Mouse (Mus musculus): ENCODE data around the gene Ankfy1. TPM values are rescaled to one million over a fixed set of nuclear protein-coding genes. Genes with fewer than 3 reads are reported as not detected.

The Ankfy1 gene
- polyA plus RNA-seq (2014; fragmentation: Nextera tagmentation; extraction: Ambion mirVana): 26.9 and 32.0 TPM in 2 replicates

- Histone ChIP-seq H3K4me1 (ENCODE audit: control insufficient read depth, insufficient read depth, low read length) (peaks cover 6% of the 10 kb centered on the region; the same call in 1 of the 2 replicates), H3K4me2 (ENCODE audit: low read depth, severe bottlenecking) (peak within 1 kb of the TSS; percentile 71), H3K27me3 (ENCODE audit: control insufficient read depth, insufficient read depth, low read length) (no peaks in the 10 kb centered on the region), H3K4me3 (ENCODE audit: low read depth, low read length) (peak within 1 kb of the TSS; percentile 82), H3K36me3 (ENCODE audit: control insufficient read depth, insufficient read depth, low read length) (no peaks in the 10 kb centered on the region), H3K27ac (replicated peaks; ENCODE audit: low read depth, low read length) (peak within 1 kb of the TSS; percentile 56), H3K9me3 (ENCODE audit: control insufficient read depth, low read length) (no peaks in the 10 kb centered on the region), H3K9ac (ENCODE audit: low read length) (peak within 1 kb of the TSS; percentile 87)
- ATAC-seq (ENCODE audit: insufficient number of reproducible peaks, low FRiP score, low TSS enrichment, low read depth) (peak; percentile 96), DNase-seq (ENCODE audit: low spot score) (peak; percentile 98)
- under 1% methylated on average over 56 of the region's 56 CpGs for WGBS
Observed at GRCm38 (mm10) chr11:72689551-72690510, at the start of gene Ankfy1. Gene Ankfy1 (plus strand): TSS chr11:72690006.

GRCm38 (mm10) chr11:72642730-72643129, 47.1 kb upstream of the Ankfy1 start:
- no peaks in the 10 kb centered on the region for H3K4me1 ChIP-seq (ENCODE audit: control insufficient read depth, insufficient read depth, low read length)

DNA sequence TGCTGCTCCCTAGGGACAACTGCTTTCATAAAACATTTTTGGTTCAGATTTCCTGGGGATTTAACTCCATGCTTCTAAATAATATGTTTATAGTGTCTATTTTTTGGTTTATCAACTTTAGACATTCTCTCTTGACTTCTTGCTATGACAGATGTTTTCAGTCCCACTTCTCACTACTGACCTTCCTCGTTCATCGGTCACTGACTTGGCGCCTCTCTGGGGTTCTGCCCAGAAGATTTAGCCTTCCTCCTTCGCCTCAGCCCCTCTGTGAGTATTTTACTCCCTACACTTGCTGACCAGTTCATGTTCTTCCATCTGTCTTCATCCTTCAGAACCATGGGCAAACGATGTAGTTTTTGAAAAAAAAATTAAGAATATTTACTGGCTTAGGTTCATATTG, 44.4 kb upstream of the Ankfy1 start:
- ATAC-seq (ENCODE audit: insufficient number of reproducible peaks, low FRiP score, low TSS enrichment, low read depth): no peak
- no peak for DNase-seq (ENCODE audit: low spot score)
- Histone ChIP-seq H3K36me3 (ENCODE audit: control insufficient read depth, insufficient read depth, low read length) (no peaks in the 10 kb centered on the region), H3K27ac (replicated peaks; ENCODE audit: low read depth, low read length) (no peak overlapping the region), H3K9ac (ENCODE audit: low read length) (no peak overlapping the region), H3K4me1 (ENCODE audit: control insufficient read depth, insufficient read depth, low read length) (no peaks in the 10 kb centered on the region), H3K4me3 (ENCODE audit: low read depth, low read length) (no peak overlapping the region), H3K27me3 (ENCODE audit: control insufficient read depth, insufficient read depth, low read length) (no peaks in the 10 kb centered on the region), H3K4me2 (ENCODE audit: low read depth, severe bottlenecking) (no peak overlapping the region), H3K9me3 (ENCODE audit: control insufficient read depth, low read length) (no peaks in the 10 kb centered on the region)
- WGBS: 91% methylated on average over 5 of the region's 5 CpGs

More at GRCm38 (mm10) chr11:72642730-72643129, 47.1 kb upstream of the Ankfy1 start:
- H3K4me3 ChIP-seq (ENCODE audit: low read depth, low read length): no peak overlapping the region
- no peaks in the 10 kb centered on the region for H3K36me3 ChIP-seq (ENCODE audit: control insufficient read depth, insufficient read depth, low read length)
- no peaks in the 10 kb centered on the region for H3K9me3 ChIP-seq (ENCODE audit: control insufficient read depth, low read length)
- no peaks in the 10 kb centered on the region for H3K27me3 ChIP-seq (ENCODE audit: control insufficient read depth, insufficient read depth, low read length)
- no peak for DNase-seq (ENCODE audit: low spot score)
- H3K9ac ChIP-seq (ENCODE audit: low read length): no peak overlapping the region
- no peak overlapping the region for H3K4me2 ChIP-seq (ENCODE audit: low read depth, severe bottlenecking)
- WGBS: 70% methylated on average over 4 of the region's 4 CpGs
- no peak overlapping the region for H3K27ac ChIP-seq (replicated peaks; ENCODE audit: low read depth, low read length)
- no peak for ATAC-seq (ENCODE audit: insufficient number of reproducible peaks, low FRiP score, low TSS enrichment, low read depth)

DNA sequence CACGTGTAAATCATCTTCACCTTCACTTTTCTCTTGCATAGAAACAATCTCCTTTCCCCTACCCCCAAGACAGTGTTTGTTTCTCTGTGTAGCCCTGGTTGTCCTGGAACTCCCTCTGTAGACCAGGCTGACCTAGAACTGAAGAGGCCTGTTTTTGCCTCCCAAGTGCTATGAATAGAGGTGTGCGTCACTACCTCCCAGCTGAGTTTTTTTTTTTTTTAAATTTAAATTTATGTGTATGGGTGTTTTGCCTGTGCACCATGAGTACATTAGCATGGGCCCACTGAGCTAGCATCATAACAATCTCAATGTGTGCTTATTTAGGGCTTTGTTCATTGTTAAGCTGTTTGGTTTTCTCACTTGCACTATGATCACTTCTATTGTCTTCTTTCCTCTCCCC, 39.5 kb upstream of the Ankfy1 start:
- Histone ChIP-seq H3K4me3 (ENCODE audit: low read depth, low read length) (no peak overlapping the region), H3K9ac (ENCODE audit: low read length) (no peak overlapping the region), H3K27ac (replicated peaks; ENCODE audit: low read depth, low read length) (no peak overlapping the region), H3K4me1 (ENCODE audit: control insufficient read depth, insufficient read depth, low read length) (no peaks in the 10 kb centered on the region), H3K27me3 (ENCODE audit: control insufficient read depth, insufficient read depth, low read length) (no peaks in the 10 kb centered on the region), H3K4me2 (ENCODE audit: low read depth, severe bottlenecking) (no peak overlapping the region), H3K36me3 (ENCODE audit: control insufficient read depth, insufficient read depth, low read length) (no peaks in the 10 kb centered on the region), H3K9me3 (ENCODE audit: control insufficient read depth, low read length) (no peaks in the 10 kb centered on the region)
- no peak for ATAC-seq (ENCODE audit: insufficient number of reproducible peaks, low FRiP score, low TSS enrichment, low read depth)
- WGBS: 83% methylated on average over 2 of the region's 2 CpGs
- no peak for DNase-seq (ENCODE audit: low spot score)

DNA sequence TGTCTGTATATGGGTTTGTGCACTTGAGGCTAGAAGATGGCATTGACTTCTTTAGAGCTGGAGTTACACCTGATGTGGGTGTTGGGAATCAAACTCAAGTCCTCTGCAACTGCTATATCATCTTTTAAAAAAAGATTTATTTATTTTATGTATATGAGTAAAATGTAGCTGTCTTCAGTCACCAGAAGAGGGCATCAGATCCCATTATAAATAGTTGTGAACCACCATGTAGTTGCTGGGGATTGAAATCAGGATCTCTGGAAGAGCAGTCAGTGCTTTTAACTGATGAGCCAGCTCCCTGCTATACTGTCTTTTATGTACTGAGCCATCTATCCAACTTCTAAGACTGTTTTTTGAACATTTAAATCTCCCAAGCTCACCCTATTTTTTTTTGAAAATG, 29.9 kb upstream of the Ankfy1 start:
- H3K27me3 ChIP-seq (ENCODE audit: control insufficient read depth, insufficient read depth, low read length): no peaks in the 10 kb centered on the region
- no peak overlapping the region for H3K27ac ChIP-seq (replicated peaks; ENCODE audit: low read depth, low read length)
- no peaks in the 10 kb centered on the region for H3K36me3 ChIP-seq (ENCODE audit: control insufficient read depth, insufficient read depth, low read length)
- H3K9ac ChIP-seq (ENCODE audit: low read length): no peak overlapping the region
- H3K4me2 ChIP-seq (ENCODE audit: low read depth, severe bottlenecking): no peak overlapping the region
- no peak for DNase-seq (ENCODE audit: low spot score)
- H3K9me3 ChIP-seq (ENCODE audit: control insufficient read depth, low read length): no peaks in the 10 kb centered on the region
- ATAC-seq (ENCODE audit: insufficient number of reproducible peaks, low FRiP score, low TSS enrichment, low read depth): no peak
- no peak overlapping the region for H3K4me3 ChIP-seq (ENCODE audit: low read depth, low read length)
- H3K4me1 ChIP-seq (ENCODE audit: control insufficient read depth, insufficient read depth, low read length): no peaks in the 10 kb centered on the region

DNA sequence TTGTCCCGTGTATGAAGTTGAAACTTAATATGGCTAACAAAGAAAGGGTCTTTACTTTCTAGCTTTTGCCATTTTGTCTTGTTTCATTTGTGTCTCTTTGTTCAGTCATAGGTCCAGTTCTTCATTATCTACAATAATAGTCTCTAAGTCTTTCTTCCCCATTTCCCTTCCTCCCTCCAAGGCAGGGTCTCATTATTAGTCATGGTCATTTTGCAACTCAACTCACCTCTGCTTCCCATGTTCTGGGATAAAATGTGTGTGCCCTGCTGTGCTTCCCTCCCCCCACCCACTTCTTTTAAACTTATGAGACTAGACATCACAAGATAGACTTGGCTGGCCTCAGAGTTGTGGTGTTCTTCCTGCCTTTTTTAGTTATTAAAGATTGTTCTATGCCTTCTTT, 29.4 kb upstream of the Ankfy1 start:
- WGBS: 94% methylated on average over 1 of the region's 1 CpGs
- no peak overlapping the region for H3K27ac ChIP-seq (replicated peaks; ENCODE audit: low read depth, low read length)
- no peaks in the 10 kb centered on the region for H3K27me3 ChIP-seq (ENCODE audit: control insufficient read depth, insufficient read depth, low read length)

GRCm38 (mm10) chr11:72664641-72665040, 25.2 kb upstream of the Ankfy1 start:
- Histone ChIP-seq H3K27ac (replicated peaks; ENCODE audit: low read depth, low read length) (no peak overlapping the region), H3K9me3 (ENCODE audit: control insufficient read depth, low read length) (no peaks in the 10 kb centered on the region), H3K4me3 (ENCODE audit: low read depth, low read length) (no peak overlapping the region), H3K4me2 (ENCODE audit: low read depth, severe bottlenecking) (no peak overlapping the region), H3K27me3 (ENCODE audit: control insufficient read depth, insufficient read depth, low read length) (no peaks in the 10 kb centered on the region), H3K36me3 (ENCODE audit: control insufficient read depth, insufficient read depth, low read length) (no peaks in the 10 kb centered on the region), H3K9ac (ENCODE audit: low read length) (no peak overlapping the region), H3K4me1 (ENCODE audit: control insufficient read depth, insufficient read depth, low read length) (no peaks in the 10 kb centered on the region)
- DNase-seq (ENCODE audit: low spot score): no peak
- ATAC-seq (ENCODE audit: insufficient number of reproducible peaks, low FRiP score, low TSS enrichment, low read depth): no peak
- WGBS: 96% methylated on average over 4 of the region's 4 CpGs

More for the DNA sequence above, 29.4 kb upstream of the Ankfy1 start:
- no peak overlapping the region for H3K4me2 ChIP-seq (ENCODE audit: low read depth, severe bottlenecking)
- H3K9me3 ChIP-seq (ENCODE audit: control insufficient read depth, low read length): no peaks in the 10 kb centered on the region
- no peak overlapping the region for H3K4me3 ChIP-seq (ENCODE audit: low read depth, low read length)
- no peak for ATAC-seq (ENCODE audit: insufficient number of reproducible peaks, low FRiP score, low TSS enrichment, low read depth)
- DNase-seq (ENCODE audit: low spot score): no peak
- H3K4me1 ChIP-seq (ENCODE audit: control insufficient read depth, insufficient read depth, low read length): no peaks in the 10 kb centered on the region
- H3K9ac ChIP-seq (ENCODE audit: low read length): no peak overlapping the region
- no peaks in the 10 kb centered on the region for H3K36me3 ChIP-seq (ENCODE audit: control insufficient read depth, insufficient read depth, low read length)

GRCm38 (mm10) chr11:72670634-72671033, 19.2 kb upstream of the Ankfy1 start:
- Histone ChIP-seq H3K4me3 (ENCODE audit: low read depth, low read length) (no peak overlapping the region), H3K4me2 (ENCODE audit: low read depth, severe bottlenecking) (no peak overlapping the region), H3K9ac (ENCODE audit: low read length) (no peak overlapping the region), H3K27me3 (ENCODE audit: control insufficient read depth, insufficient read depth, low read length) (no peaks in the 10 kb centered on the region), H3K9me3 (ENCODE audit: control insufficient read depth, low read length) (no peaks in the 10 kb centered on the region), H3K27ac (replicated peaks; ENCODE audit: low read depth, low read length) (no peak overlapping the region), H3K4me1 (ENCODE audit: control insufficient read depth, insufficient read depth, low read length) (no peaks in the 10 kb centered on the region), H3K36me3 (ENCODE audit: control insufficient read depth, insufficient read depth, low read length) (no peaks in the 10 kb centered on the region; the same call in 1 of the 2 replicates)
- no peak for DNase-seq (ENCODE audit: low spot score)
- ATAC-seq (ENCODE audit: insufficient number of reproducible peaks, low FRiP score, low TSS enrichment, low read depth): no peak
